Mouse (Mus musculus) forebrain, embryonic 11.5 days (tissue): ENCODE measurements around the gene Kansl1l. TPM values are rescaled to one million over a fixed set of nuclear protein-coding genes. Genes with fewer than 3 reads are reported as not detected.
"Not testable (repeated sequence)": the region's sequence is repeated elsewhere in the genome, so short reads cannot be mapped to it uniquely, and the experiment has no call there.

Source experiments
- ATAC-seq: fragments of 200-750 bp; cut with Nextera tagmentation; replicated peaks from 2 replicates; pipeline ENCODE4 v1.8.0; 2017; ENCODE audit warnings: moderate TSS enrichment; ENCODE audit not compliant: low FRiP score
- DNase-seq: peaks from one replicate; pipeline ENCODE4 v3.0.0-alpha.2; 2017; ENCODE audit warnings: low spot score
- H3K27ac ChIP-seq: fragments of 300-500 bp; sonication (generic); 2 replicates; pipeline ENCODE4 v1.5.1; 2014; ENCODE audit warnings: low read depth, low read length
- H3K27me3 ChIP-seq: fragments of 300-500 bp; sonication (generic); 2 replicates; pipeline ENCODE4 v1.6.1; 2014; ENCODE audit warnings: mild to moderate bottlenecking, low read length, mixed read lengths; ENCODE audit not compliant: control insufficient read depth, insufficient read depth
- H3K36me3 ChIP-seq: fragments of 300-500 bp; sonication (generic); 2 replicates; pipeline ENCODE4 v1.6.1; 2014; ENCODE audit warnings: mild to moderate bottlenecking, low read length, moderate library complexity, mixed read lengths; ENCODE audit not compliant: control insufficient read depth, insufficient read depth
- H3K4me1 ChIP-seq: fragments of 300-500 bp; sonication (generic); replicated peaks from 2 replicates; pipeline ENCODE4 v1.6.1; 2014; ENCODE audit warnings: low read length, mixed read lengths; ENCODE audit not compliant: control insufficient read depth, insufficient read depth
- H3K4me2 ChIP-seq: fragments of 300-500 bp; sonication (generic); 2 replicates; pipeline ENCODE4 v1.6.1; 2014; ENCODE audit warnings: low read depth, mild to moderate bottlenecking, low read length, moderate library complexity, mixed read lengths; ENCODE audit not compliant: severe bottlenecking
- H3K4me3 ChIP-seq: fragments of 300-500 bp; sonication (generic); 2 replicates; pipeline ENCODE4 v1.5.1; 2014; ENCODE audit warnings: low read depth, low read length
- H3K9ac ChIP-seq: fragments of 300-500 bp; sonication (generic); 2 replicates; pipeline ENCODE4 v1.6.1; 2014; ENCODE audit warnings: low read length
- H3K9me3 ChIP-seq: fragments of 300-500 bp; sonication (generic); 2 replicates; pipeline ENCODE4 v1.6.1; 2016; ENCODE audit warnings: low read length, mixed read lengths; ENCODE audit not compliant: control insufficient read depth
- WGBS: fragments of 180-500 bp; shearing (Covaris S2); extraction: QIAGEN DNeasy Blood & Tissue Kit; methylation state at CpG from one replicate; pipeline ENCODE4 v1.1.7; 2014; 5-methylcytosine and 5-hydroxymethylcytosine counted together
- polyA plus RNA-seq: library from polyadenylated mRNA; unstranded; fragments of >200 nt; fragmentation: Nextera tagmentation; extraction: Ambion mirVana; gene quantifications from 2 replicates; pipeline ENCODE4 v1.2.1, GENCODE M21; 2014

Gene Kansl1l
- polyA plus RNA-seq, 1 experiment from 2014 or later: 9.9 TPM

DNA sequence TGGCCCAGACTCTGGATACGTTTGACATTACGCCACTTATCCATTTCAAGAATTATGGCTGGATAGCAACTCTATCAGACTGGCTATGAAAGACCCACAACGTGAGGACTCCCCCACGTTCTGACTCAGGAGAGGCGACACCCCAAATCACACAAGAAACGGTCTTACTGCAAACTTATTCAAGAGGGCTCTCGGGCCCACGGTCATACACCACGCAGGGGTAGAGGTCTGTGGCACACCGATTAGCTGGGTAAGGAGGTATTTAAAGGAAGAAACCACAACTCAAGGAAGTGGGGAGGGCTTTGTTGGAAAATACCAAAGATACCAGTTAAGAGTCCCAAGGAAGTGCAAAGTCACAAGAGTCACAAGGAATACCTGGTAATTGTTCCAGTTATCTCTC, 117.7 kb downstream of the Kansl1l start:
- H3K27me3 ChIP-seq, H3K36me3 ChIP-seq, ATAC-seq, H3K9ac ChIP-seq, DNase-seq, H3K4me3 ChIP-seq, H3K4me1 ChIP-seq, H3K27ac ChIP-seq, H3K9me3 ChIP-seq, H3K4me2 ChIP-seq: not testable (repeated sequence)
- whole genome bisulfite sequencing: 86% methylated on average over 10 of the region's 10 CpGs

DNA sequence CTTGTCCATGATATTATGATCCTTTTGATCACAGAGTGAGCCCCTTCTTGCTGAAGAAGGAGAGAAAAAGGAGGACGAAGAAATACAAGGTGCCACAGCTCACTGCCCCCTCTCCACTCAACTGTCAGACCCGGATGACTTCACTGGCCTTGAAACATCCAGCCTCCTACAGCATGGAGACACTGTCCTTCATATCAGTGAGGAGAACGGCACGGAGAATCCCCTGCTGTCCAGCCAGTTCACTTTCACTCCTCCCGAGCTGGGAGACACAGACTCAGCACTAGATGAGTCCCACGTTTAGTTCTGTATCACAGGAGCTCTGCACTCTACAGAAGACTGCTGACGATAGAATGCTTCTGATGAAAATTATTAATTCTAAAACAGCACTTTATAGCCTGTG, 122.1 kb downstream of the Kansl1l start:
- H3K9ac ChIP-seq: no peak overlapping the region
- 75% methylated on average over 7 of the region's 7 CpGs for WGBS
- H3K4me2 ChIP-seq: no peak overlapping the region
- H3K9me3 ChIP-seq: no peaks in the 10 kb centered on the region
- H3K4me3 ChIP-seq: no peak overlapping the region
- no peaks in the 10 kb centered on the region for H3K27me3 ChIP-seq
- DNase-seq (no peak), ATAC-seq (no peak)
- no peaks in the 10 kb centered on the region for H3K4me1 ChIP-seq
- no peaks in the 10 kb centered on the region for H3K36me3 ChIP-seq
- H3K27ac ChIP-seq: no peak overlapping the region

DNA sequence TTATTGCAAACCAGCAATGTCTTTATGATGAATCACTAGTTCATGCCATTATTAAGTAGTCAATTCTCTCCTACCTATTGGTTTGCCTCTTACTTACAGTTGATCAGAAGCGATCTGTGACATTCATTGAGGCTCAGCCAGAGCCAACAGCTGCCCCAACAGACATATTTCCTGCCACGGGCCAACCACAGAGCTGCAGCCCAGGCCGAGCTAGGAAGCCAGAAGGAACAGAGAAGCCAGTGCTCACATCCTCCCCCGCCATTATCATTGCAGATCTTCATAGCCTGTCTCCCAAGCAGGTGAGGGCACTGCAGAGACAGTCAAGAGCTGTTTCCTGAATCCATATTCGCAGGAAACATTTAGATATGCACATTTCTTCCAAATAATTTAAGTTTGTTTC, 123.1 kb downstream of the Kansl1l start:
- H3K4me1 ChIP-seq: no peaks in the 10 kb centered on the region
- no peak overlapping the region for H3K27ac ChIP-seq
- H3K4me3 ChIP-seq: no peak overlapping the region
- H3K4me2 ChIP-seq: no peak overlapping the region
- H3K36me3 ChIP-seq: no peaks in the 10 kb centered on the region
- no peaks in the 10 kb centered on the region for H3K27me3 ChIP-seq
- no peak overlapping the region for H3K9ac ChIP-seq
- H3K9me3 ChIP-seq: no peaks in the 10 kb centered on the region
- 82% methylated on average over 5 of the region's 5 CpGs for WGBS
- DNase-seq (no peak), ATAC-seq (no peak)

DNA sequence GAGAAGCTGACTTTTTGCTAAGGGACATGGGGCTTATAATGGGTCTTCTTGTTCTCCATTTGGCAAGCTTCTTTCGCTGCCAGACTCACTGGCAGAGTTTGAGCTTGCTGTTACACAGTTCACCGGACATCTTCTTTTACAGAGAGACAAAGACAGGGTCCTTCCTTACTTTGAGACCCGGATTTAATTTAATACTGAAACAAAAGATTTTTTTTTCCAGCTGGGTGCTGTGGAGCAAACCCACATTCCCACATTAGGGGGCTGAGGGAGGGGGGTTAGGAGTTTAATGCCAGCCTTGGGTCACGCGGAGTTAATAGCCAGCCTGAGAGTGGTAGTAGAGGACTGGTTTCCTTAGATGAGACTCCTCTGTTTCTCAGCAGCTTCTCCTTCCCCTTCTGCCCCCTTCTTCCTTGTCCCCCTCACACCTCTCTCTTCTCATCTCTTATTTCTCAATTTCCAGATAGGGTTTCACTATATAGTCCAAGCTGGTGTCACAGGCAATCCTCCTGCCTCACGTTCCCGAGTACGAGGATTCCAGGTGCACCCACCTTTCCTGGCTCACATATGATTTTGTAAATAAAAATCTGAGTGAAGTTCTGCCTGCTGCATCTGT, 124.5 kb downstream of the Kansl1l start:
- Histone ChIP-seq H3K27me3 (no peaks in the 10 kb centered on the region), H3K9me3 (no peaks in the 10 kb centered on the region), H3K4me2 (no peak overlapping the region), H3K27ac (no peak overlapping the region), H3K4me3 (no peak overlapping the region), H3K9ac (no peak overlapping the region), H3K4me1 (no peaks in the 10 kb centered on the region), H3K36me3 (no peaks in the 10 kb centered on the region)
- 63% methylated on average over 8 of the region's 8 CpGs for WGBS
- ATAC-seq (no peak), DNase-seq (no peak)

DNA sequence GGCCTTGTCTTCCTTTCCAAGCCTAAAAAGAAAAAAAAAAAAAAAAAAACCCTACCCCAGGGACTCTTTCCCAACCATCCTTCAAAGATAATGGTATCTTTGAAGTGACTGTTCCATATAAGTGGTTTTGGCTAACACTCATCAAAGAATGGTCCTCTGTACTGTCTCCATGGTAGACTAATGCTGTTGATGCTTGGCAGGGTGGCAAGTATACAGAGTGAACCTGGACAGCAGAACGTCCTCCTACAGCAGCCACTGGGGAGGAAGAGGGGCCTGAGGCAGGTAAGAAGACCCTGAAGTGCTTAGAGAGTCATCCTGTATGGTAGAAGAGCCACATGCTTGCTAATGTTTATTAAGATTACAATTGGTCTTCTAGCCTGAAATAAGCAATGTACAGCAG, 125.1 kb downstream of the Kansl1l start:
- Histone ChIP-seq H3K27ac (no peak overlapping the region), H3K4me2 (no peak overlapping the region), H3K27me3 (no peaks in the 10 kb centered on the region), H3K9ac (no peak overlapping the region), H3K9me3 (no peaks in the 10 kb centered on the region), H3K4me1 (no peaks in the 10 kb centered on the region), H3K36me3 (no peaks in the 10 kb centered on the region), H3K4me3 (no peak overlapping the region)
- DNase-seq (no peak), ATAC-seq (no peak)
- 73% methylated on average over 1 of the region's 1 CpGs for WGBS

DNA sequence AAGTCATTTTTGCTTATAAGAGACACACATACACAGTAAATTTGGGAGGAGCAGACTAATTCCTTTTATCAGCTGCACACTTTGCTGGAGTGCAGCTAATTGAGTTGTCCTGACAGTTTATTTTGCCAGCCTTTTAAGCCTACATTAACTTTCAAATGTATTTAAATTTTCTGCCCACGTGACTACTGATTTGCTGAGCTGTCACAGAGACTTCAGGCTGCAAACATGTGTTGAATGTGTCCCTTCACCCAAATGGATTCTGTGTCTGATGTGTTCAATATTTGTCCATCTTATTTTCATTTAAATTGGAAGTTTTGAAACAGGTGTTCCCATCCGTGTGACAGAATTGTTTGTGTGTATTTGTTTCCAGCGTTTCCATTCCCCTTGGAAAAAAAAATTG, 125.6 kb downstream of the Kansl1l start:
- Histone ChIP-seq H3K4me1 (no peaks in the 10 kb centered on the region), H3K36me3 (no peaks in the 10 kb centered on the region), H3K27me3 (no peaks in the 10 kb centered on the region), H3K9me3 (no peaks in the 10 kb centered on the region), H3K4me3 (no peak overlapping the region), H3K9ac (no peak overlapping the region), H3K27ac (no peak overlapping the region), H3K4me2 (no peak overlapping the region)
- 76% methylated on average over 3 of the region's 3 CpGs for WGBS
- ATAC-seq: no peak
- no peak for DNase-seq

DNA sequence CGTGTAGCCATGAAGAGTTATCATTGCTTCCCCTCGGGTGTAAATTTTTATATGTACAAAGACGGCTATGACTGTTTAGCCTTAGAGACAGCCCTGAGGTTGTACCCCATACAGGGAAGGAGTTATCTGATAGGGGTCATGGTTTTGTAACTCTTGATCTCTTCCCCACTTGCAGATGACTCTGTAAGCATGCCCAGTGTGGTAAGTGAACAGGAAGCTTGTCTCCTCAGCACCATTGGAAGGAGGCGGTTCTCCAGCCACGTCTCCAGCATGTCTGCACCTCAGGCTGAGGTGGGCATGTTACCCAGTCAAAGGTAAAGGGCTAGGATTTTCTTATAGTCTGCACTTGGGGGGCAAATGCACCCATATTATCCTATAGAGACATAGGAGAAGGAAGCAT, 134.4 kb downstream of the Kansl1l start:
- WGBS: 88% methylated on average over 5 of the region's 5 CpGs
- DNase-seq (no peak), ATAC-seq (no peak)
- Histone ChIP-seq H3K36me3 (no peaks in the 10 kb centered on the region), H3K27me3 (no peaks in the 10 kb centered on the region), H3K9ac (no peak overlapping the region), H3K4me3 (no peak overlapping the region), H3K9me3 (no peaks in the 10 kb centered on the region), H3K4me2 (no peak overlapping the region), H3K27ac (no peak overlapping the region), H3K4me1 (no peaks in the 10 kb centered on the region; the same call in 1 of the 2 replicates)

DNA sequence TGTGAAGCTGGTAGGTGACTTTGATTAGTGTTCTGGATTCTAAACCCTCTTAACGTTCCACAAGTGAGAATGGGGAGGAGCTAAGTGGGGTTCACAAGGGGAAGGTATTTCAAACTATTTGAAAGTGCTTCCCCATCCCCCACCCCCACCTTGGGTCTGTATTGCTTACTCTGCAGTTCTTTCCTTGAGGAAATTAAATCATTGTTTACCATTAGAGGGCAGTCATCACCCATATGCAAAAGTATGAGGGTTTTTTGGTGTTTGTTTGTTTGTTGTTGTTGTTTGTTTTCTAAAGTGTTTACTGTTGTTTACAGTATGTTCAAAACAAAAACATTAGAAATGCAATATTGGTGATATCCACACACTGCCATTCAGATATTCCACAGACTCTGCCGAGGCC, 138.7 kb downstream of the Kansl1l start:
- no peaks in the 10 kb centered on the region for H3K9me3 ChIP-seq

DNA sequence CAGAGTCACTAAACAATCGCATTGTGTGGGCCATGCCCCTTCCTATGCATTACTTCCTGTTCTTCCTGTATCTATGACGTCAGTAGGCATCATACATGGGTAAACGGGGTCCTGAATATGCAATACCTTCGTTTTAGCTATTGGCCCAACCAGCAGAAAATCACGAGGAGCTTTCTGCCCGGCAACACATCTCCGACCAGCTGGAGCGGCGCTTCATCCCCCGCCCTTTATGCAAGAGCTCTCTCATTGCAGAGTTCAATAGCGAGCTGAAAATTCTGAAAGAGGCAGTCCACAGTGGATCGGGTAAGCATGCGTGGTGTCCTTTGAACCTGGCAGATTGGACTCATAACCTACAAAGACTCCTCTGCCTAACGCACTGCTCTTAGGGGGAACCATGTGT, 139.4 kb downstream of the Kansl1l start:
- no peaks in the 10 kb centered on the region for H3K9me3 ChIP-seq
- no peaks in the 10 kb centered on the region for H3K27me3 ChIP-seq
- no peak overlapping the region for H3K4me3 ChIP-seq
- DNase-seq (no peak), ATAC-seq (no peak)
- no peak overlapping the region for H3K4me2 ChIP-seq
- H3K4me1 ChIP-seq: no peaks in the 10 kb centered on the region; the same call in 1 of the 2 replicates
- H3K27ac ChIP-seq: no peak overlapping the region
- WGBS: 64% methylated on average over 14 of the region's 14 CpGs
- H3K36me3 ChIP-seq: no peaks in the 10 kb centered on the region
- H3K9ac ChIP-seq: no peak overlapping the region

More for the DNA sequence above, 138.7 kb downstream of the Kansl1l start:
- no peaks in the 10 kb centered on the region; the same call in 1 of the 2 replicates for H3K4me1 ChIP-seq
- H3K36me3 ChIP-seq: no peaks in the 10 kb centered on the region
- no peaks in the 10 kb centered on the region for H3K27me3 ChIP-seq
- H3K27ac ChIP-seq: no peak overlapping the region
- no peak overlapping the region for H3K4me2 ChIP-seq
- H3K4me3 ChIP-seq: no peak overlapping the region
- 42% methylated on average over 2 of the region's 2 CpGs for WGBS
- ATAC-seq (no peak), DNase-seq (no peak)
- no peak overlapping the region for H3K9ac ChIP-seq
